Mouse (Mus musculus) thymus, adult 2 months (tissue): ENCODE data around the gene Meaf6.

Source experiments
- CTCF ChIP-seq: fragments of 200-500 bp; IDR thresholded peaks from 2 replicates; pipeline ENCODE4 v1.5.1; 2012; ENCODE audit warnings: mild to moderate bottlenecking, control low read depth, low read length, moderate library complexity, borderline replicate concordance; ENCODE audit not compliant: control insufficient read depth, poor library complexity, insufficient read depth; ENCODE audit errors: extremely low read depth
- POLR2A ChIP-seq: fragments of 200-500 bp; IDR thresholded peaks from 2 replicates; pipeline ENCODE4 v1.6.1; 2012; ENCODE audit warnings: mild to moderate bottlenecking, low read length, control low read depth, moderate library complexity; ENCODE audit not compliant: control insufficient read depth, poor library complexity, insufficient read depth; ENCODE audit errors: extremely low read depth

DNA sequence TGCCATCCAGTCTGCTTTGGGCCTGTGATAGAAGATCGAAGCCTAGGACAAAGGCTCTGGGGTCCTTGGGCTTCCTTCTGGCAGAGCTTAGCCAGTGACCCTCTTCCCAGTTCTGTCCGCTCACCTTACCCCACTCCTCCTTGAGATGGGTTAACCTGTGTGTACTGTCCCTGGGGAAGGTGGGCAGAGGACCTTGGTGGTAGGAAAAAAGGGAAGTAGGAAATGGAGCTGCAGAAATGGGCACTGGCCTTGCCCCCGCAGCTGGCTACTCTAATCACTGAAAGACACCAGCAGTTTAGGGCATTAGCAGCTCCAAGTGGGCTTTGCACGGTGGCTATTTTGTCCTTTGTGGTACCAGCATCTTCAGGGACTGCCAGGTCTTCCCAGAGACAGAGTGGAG is 30.1 kb downstream of the Meaf6 start:
- TF ChIP-seq CTCF (no peak), POLR2A (no peak)
